Mouse (Mus musculus) heart, postnatal 0 days (tissue): ENCODE data around the gene Suclg1. TPM values are rescaled to one million over a fixed set of nuclear protein-coding genes. Genes with fewer than 3 reads are reported as not detected.

ENCODE experiments used
- ATAC-seq: fragments of 200-750 bp; cut with Nextera tagmentation; 2 replicates; pipeline ENCODE4 v1.8.0; 2017; ENCODE audit warnings: low read depth, moderate number of reproducible peaks, moderate library complexity; ENCODE audit not compliant: insufficient read depth
- DNase-seq: peaks from one replicate; pipeline ENCODE4 v3.0.0-alpha.2; 2016; ENCODE audit warnings: low spot score
- H3K27ac ChIP-seq: fragments of 300-500 bp; sonication (generic); 2 replicates; pipeline ENCODE4 v1.5.1; 2014; ENCODE audit warnings: low read depth, mild to moderate bottlenecking
- H3K27me3 ChIP-seq: fragments of 300-500 bp; sonication (generic); 2 replicates; pipeline ENCODE4 v1.6.1; 2014; ENCODE audit warnings: low read length, mixed read lengths; ENCODE audit not compliant: control insufficient read depth, insufficient read depth
- H3K36me3 ChIP-seq: fragments of 300-500 bp; sonication (generic); replicated peaks from 2 replicates; pipeline ENCODE4 v1.6.1; 2014; ENCODE audit warnings: low read length, mixed read lengths; ENCODE audit not compliant: control insufficient read depth, insufficient read depth
- H3K4me1 ChIP-seq: fragments of 300-500 bp; sonication (generic); 2 replicates; pipeline ENCODE4 v1.6.1; 2014; ENCODE audit warnings: antibody characterized with exemption; ENCODE audit not compliant: control insufficient read depth, insufficient read depth
- H3K4me2 ChIP-seq: fragments of 300-500 bp; sonication (generic); 2 replicates; pipeline ENCODE4 v1.6.1; 2014; ENCODE audit warnings: low read depth, mild to moderate bottlenecking, low read length, moderate library complexity
- H3K4me3 ChIP-seq: fragments of 300-500 bp; sonication (generic); 2 replicates; pipeline ENCODE4 v1.5.1; 2014; ENCODE audit warnings: low read depth, low read length
- H3K9ac ChIP-seq: fragments of 300-500 bp; sonication (generic); replicated peaks from 2 replicates; pipeline ENCODE4 v1.6.1; 2014; ENCODE audit warnings: low read depth, low read length, mixed read lengths
- H3K9me3 ChIP-seq: fragments of 300-500 bp; sonication (generic); replicated peaks from 2 replicates; pipeline ENCODE4 v1.6.1; 2016; ENCODE audit warnings: low read length; ENCODE audit not compliant: control insufficient read depth
- CTCF ChIP-seq: IDR thresholded peaks from 2 replicates; pipeline ENCODE4 v1.5.1; 2016; ENCODE audit warnings: antibody characterized with exemption, control low read depth, low read depth
- EP300 ChIP-seq: IDR thresholded peaks from 2 replicates; pipeline ENCODE4 v1.6.1; 2016; ENCODE audit warnings: antibody characterized with exemption, low read depth
- WGBS: fragments of 180-500 bp; shearing (Covaris S2); extraction: QIAGEN DNeasy Blood & Tissue Kit; methylation state at CpG from one replicate; pipeline ENCODE4 v1.1.7; 2014; 5-methylcytosine and 5-hydroxymethylcytosine counted together
- polyA plus RNA-seq: library from polyadenylated mRNA; unstranded; fragments of >200 nt; fragmentation: Nextera tagmentation; extraction: Ambion mirVana; gene quantifications from 2 replicates; pipeline ENCODE4 v1.2.1, GENCODE M21; 2015
- total RNA-seq: library from RNA; depleted of rRNA; stranded (reverse); fragments of >200 nt; gene quantifications from 2 replicates; pipeline ENCODE4 v1.2.3, GENCODE M21; 2014; ENCODE audit warnings: low replicate concordance

Suclg1 gene
- total and polyA plus RNA-seq, 2 experiments from 2014 or later: 219 to 554 TPM

- DNase-seq (no peak), ATAC-seq (no peak)
- H3K36me3 ChIP-seq: no peaks in the 10 kb centered on the region
- no peak overlapping the region for H3K4me3 ChIP-seq
- no peaks in the 10 kb centered on the region for H3K4me1 ChIP-seq
- H3K4me2 ChIP-seq: no peak overlapping the region
- no peak for TF ChIP-seq EP300
- no peak for TF ChIP-seq CTCF
- H3K9ac ChIP-seq: no peak overlapping the region
- no peak overlapping the region for H3K27ac ChIP-seq
- H3K9me3 ChIP-seq: no peaks in the 10 kb centered on the region
- H3K27me3 ChIP-seq: no peaks in the 10 kb centered on the region
Observed at GRCm38 (mm10) chr6:73211602-73212001, 36.6 kb upstream of the Suclg1 start.

- TF ChIP-seq EP300: no peak
- no peaks in the 10 kb centered on the region for H3K27me3 ChIP-seq
- H3K4me1 ChIP-seq: peaks cover 3% of the 10 kb centered on the region; the same call in 1 of the 2 replicates
- H3K27ac ChIP-seq: peak within 1 kb of the TSS; percentile 89
- ATAC-seq (peak; percentile 94), DNase-seq (peak; percentile 97)
- 31% methylated on average over 25 of the region's 25 CpGs for WGBS
- peak within 1 kb of the TSS; percentile 38 for H3K4me3 ChIP-seq
- H3K9me3 ChIP-seq: no peaks in the 10 kb centered on the region
- H3K4me2 ChIP-seq: peak within 1 kb of the TSS; percentile 64
- H3K36me3 ChIP-seq: no peaks in the 10 kb centered on the region
- H3K9ac ChIP-seq: peak within 1 kb of the TSS; percentile 39; the same call in 1 of the 2 replicates
Observed at GRCm38 (mm10) chr6:73221189-73221957, 26.8 kb upstream of the Suclg1 start, which contains the start of gene Dnah6. Gene Dnah6, minus strand, starts transcription at chr6:73221651.

- Histone ChIP-seq H3K4me3 (peak overlapping the region; percentile 38), H3K36me3 (no peaks in the 10 kb centered on the region), H3K9me3 (no peaks in the 10 kb centered on the region), H3K9ac (peak overlapping the region; percentile 39; the same call in 1 of the 2 replicates), H3K27ac (peak overlapping the region; percentile 89), H3K4me1 (peaks cover 3% of the 10 kb centered on the region; the same call in 1 of the 2 replicates), H3K27me3 (no peaks in the 10 kb centered on the region), H3K4me2 (peak overlapping the region; percentile 64)
- no peak for TF ChIP-seq CTCF
- TF ChIP-seq EP300: no peak
- ATAC-seq (peak; percentile 42), DNase-seq (peak; percentile 54)
- 25% methylated on average over 23 of the region's 23 CpGs for WGBS
Observed at GRCm38 (mm10) chr6:73221958-73222735, 26.0 kb upstream of the Suclg1 start.

- Histone ChIP-seq H3K4me2 (peak overlapping the region; percentile 52), H3K36me3 (no peaks in the 10 kb centered on the region), H3K4me1 (peaks cover 3% of the 10 kb centered on the region; the same call in 1 of the 2 replicates), H3K27me3 (no peaks in the 10 kb centered on the region), H3K27ac (peak overlapping the region; percentile 89), H3K9ac (no peak overlapping the region), H3K9me3 (no peaks in the 10 kb centered on the region), H3K4me3 (peak overlapping the region; percentile 20; the same call in 1 of the 2 replicates)
- WGBS: 8% methylated on average over 10 of the region's 10 CpGs
- DNase-seq (peak; percentile 91), ATAC-seq (peak; percentile 81)
- TF ChIP-seq EP300 (peak; percentile 88), CTCF (no peak)
Observed at GRCm38 (mm10) chr6:73222841-73223526, 25.2 kb upstream of the Suclg1 start.

GRCm38 (mm10) chr6:73227376-73228158, 20.6 kb upstream of the Suclg1 start:
- Histone ChIP-seq H3K9ac (no peak overlapping the region), H3K4me1 (no peaks in the 10 kb centered on the region), H3K27ac (no peak overlapping the region), H3K4me3 (no peak overlapping the region), H3K27me3 (no peaks in the 10 kb centered on the region), H3K36me3 (no peaks in the 10 kb centered on the region), H3K9me3 (no peaks in the 10 kb centered on the region), H3K4me2 (no peak overlapping the region)
- TF ChIP-seq CTCF (peak; percentile 61), EP300 (no peak)
- 35% methylated on average over 10 of the region's 10 CpGs for WGBS
- ATAC-seq (no peak), DNase-seq (peak; percentile 55)
